Mouse (Mus musculus): Measurements from ENCODE around the gene Lrrtm4.

DNA sequence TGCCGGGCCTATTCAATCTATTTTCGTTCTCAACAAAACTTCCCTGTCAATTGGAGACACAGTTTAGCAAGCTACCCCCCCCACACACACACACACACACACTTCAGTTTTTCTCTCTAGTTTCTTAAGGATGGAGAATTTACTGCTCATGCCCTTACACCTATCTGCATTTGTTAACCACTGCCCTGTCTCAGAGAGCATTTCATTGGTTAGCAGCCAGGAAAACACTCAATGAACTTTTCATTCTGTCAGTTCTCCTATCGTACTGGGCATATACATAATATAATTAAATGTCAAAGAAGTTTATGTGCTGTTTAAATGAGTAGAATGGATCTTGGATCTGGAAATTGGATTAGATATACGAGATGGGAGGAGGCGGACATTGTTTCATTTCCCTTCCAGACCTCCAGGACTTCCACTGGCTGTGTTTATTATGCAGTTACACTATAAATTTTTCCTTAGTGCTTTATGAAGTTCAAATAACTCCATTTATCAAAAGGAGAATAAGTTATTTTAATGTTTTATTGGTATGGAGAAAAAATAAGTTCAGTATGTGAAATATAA is 742.0 kb downstream of the Lrrtm4 start:
- TF ChIP-seq CTCF (IDR thresholded peaks at IDR 0.05; ENCODE audit: extremely low read depth, insufficient read depth, low read length) (no peak), POLR2A (IDR thresholded peaks at IDR 0.05; ENCODE audit: extremely low read depth, insufficient read depth, low read length) (no peak)
